Mouse (Mus musculus) heart, postnatal 0 days (tissue): ENCODE data around the gene Hsdl1.

Experiments used
- CTCF ChIP-seq: IDR thresholded peaks from 2 replicates; pipeline ENCODE4 v1.5.1; 2016; ENCODE audit warnings: antibody characterized with exemption, control low read depth, low read depth
- EP300 ChIP-seq: IDR thresholded peaks from 2 replicates; pipeline ENCODE4 v1.6.1; 2016; ENCODE audit warnings: antibody characterized with exemption, low read depth

GRCm38 (mm10) chr8:119568251-119568650, 6.7 kb downstream of the Hsdl1 start:
- TF ChIP-seq CTCF = no peak
- TF ChIP-seq EP300 = no peak
